Mouse (Mus musculus) lung, postnatal 0 days (tissue): ENCODE measurements at regions not wholly inside any gene's neighbourhood (a gene's known extent, or its start where the extent isn't known, plus 50 kb on each side); places are given as distances from the start of the nearest gene placed in this dataset.

Source experiments
- CTCF ChIP-seq: IDR thresholded peaks from 2 replicates; pipeline ENCODE4 v1.5.1; 2016; ENCODE audit warnings: antibody characterized with exemption, mild to moderate bottlenecking
- EP300 ChIP-seq: IDR thresholded peaks from 2 replicates; pipeline ENCODE4 v1.6.1; 2016; ENCODE audit warnings: antibody characterized with exemption, mild to moderate bottlenecking, control low read depth

DNA sequence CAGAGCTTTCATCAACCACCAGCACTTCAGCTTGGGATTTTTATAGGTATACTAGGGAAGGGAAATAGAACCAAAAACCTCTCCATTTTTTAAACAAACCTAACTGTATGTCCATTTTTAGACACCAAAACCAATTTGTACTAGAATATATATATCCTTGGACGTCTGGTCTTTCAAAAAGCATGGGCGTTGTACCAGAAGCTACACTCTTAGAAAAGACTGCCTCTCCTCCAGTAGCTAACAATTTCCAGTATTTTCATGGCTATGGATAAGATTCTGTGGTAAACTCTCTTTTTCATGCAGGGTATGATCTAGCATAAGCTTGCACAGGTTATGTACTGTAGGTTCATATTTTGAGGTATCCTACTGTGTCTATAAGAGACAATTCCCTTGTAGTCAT, 219.1 kb upstream of the Nudt12 start:
- TF ChIP-seq CTCF: no peak
- TF ChIP-seq EP300: no peak
